Mouse (Mus musculus) forebrain, embryonic 11.5 days (tissue): ENCODE measurements around the gene Kctd17. TPM values are rescaled to one million over a fixed set of nuclear protein-coding genes. Genes with fewer than 3 reads are reported as not detected.
A peak's percentile ranks its signal among the peaks of the same experiment; 100 is the strongest.

Experiments used
- ATAC-seq: fragments of 200-750 bp; cut with Nextera tagmentation; replicated peaks from 2 replicates; pipeline ENCODE4 v1.8.0; 2017; ENCODE audit warnings: moderate TSS enrichment; ENCODE audit not compliant: low FRiP score
- DNase-seq: peaks from one replicate; pipeline ENCODE4 v3.0.0-alpha.2; 2017; ENCODE audit warnings: low spot score
- H3K27ac ChIP-seq: fragments of 300-500 bp; sonication (generic); 2 replicates; pipeline ENCODE4 v1.5.1; 2014; ENCODE audit warnings: low read depth, low read length
- H3K27me3 ChIP-seq: fragments of 300-500 bp; sonication (generic); 2 replicates; pipeline ENCODE4 v1.6.1; 2014; ENCODE audit warnings: mild to moderate bottlenecking, low read length, mixed read lengths; ENCODE audit not compliant: control insufficient read depth, insufficient read depth
- H3K36me3 ChIP-seq: fragments of 300-500 bp; sonication (generic); 2 replicates; pipeline ENCODE4 v1.6.1; 2014; ENCODE audit warnings: mild to moderate bottlenecking, low read length, moderate library complexity, mixed read lengths; ENCODE audit not compliant: control insufficient read depth, insufficient read depth
- H3K4me1 ChIP-seq: fragments of 300-500 bp; sonication (generic); replicated peaks from 2 replicates; pipeline ENCODE4 v1.6.1; 2014; ENCODE audit warnings: low read length, mixed read lengths; ENCODE audit not compliant: control insufficient read depth, insufficient read depth
- H3K4me2 ChIP-seq: fragments of 300-500 bp; sonication (generic); 2 replicates; pipeline ENCODE4 v1.6.1; 2014; ENCODE audit warnings: low read depth, mild to moderate bottlenecking, low read length, moderate library complexity, mixed read lengths; ENCODE audit not compliant: severe bottlenecking
- H3K4me3 ChIP-seq: fragments of 300-500 bp; sonication (generic); 2 replicates; pipeline ENCODE4 v1.5.1; 2014; ENCODE audit warnings: low read depth, low read length
- H3K9ac ChIP-seq: fragments of 300-500 bp; sonication (generic); 2 replicates; pipeline ENCODE4 v1.6.1; 2014; ENCODE audit warnings: low read length
- H3K9me3 ChIP-seq: fragments of 300-500 bp; sonication (generic); 2 replicates; pipeline ENCODE4 v1.6.1; 2016; ENCODE audit warnings: low read length, mixed read lengths; ENCODE audit not compliant: control insufficient read depth
- WGBS: fragments of 180-500 bp; shearing (Covaris S2); extraction: QIAGEN DNeasy Blood & Tissue Kit; methylation state at CpG from one replicate; pipeline ENCODE4 v1.1.7; 2014; 5-methylcytosine and 5-hydroxymethylcytosine counted together
- polyA plus RNA-seq: library from polyadenylated mRNA; unstranded; fragments of >200 nt; fragmentation: Nextera tagmentation; extraction: Ambion mirVana; gene quantifications from 2 replicates; pipeline ENCODE4 v1.2.1, GENCODE M21; 2014

The Kctd17 gene
- polyA plus RNA-seq, 1 experiment from 2014 or later = 67.9 TPM

GRCm38 (mm10) chr15:78436380-78437192 lies 8.2 kb downstream of the Kctd17 start:
- 0 out of 2 replicates have a peak overlapping the region, but pooled peaks have one; percentile 3 for H3K27ac ChIP-seq
- H3K4me1 ChIP-seq = peaks cover 16% of the 10 kb centered on the region
- ATAC-seq = peak; percentile 51
- H3K9ac ChIP-seq = peak overlapping the region; percentile 51
- peak overlapping the region; percentile 21 for H3K4me3 ChIP-seq
- DNase-seq = peak; percentile 81
- H3K27me3 ChIP-seq = no peaks in the 10 kb centered on the region; the same call in 1 of the 2 replicates
- WGBS = 6% methylated on average over 28 of the region's 32 CpGs
- H3K4me2 ChIP-seq = peak overlapping the region; percentile 51
- no peaks in the 10 kb centered on the region for H3K9me3 ChIP-seq
- peaks cover 3% of the 10 kb centered on the region; the same call in 1 of the 2 replicates for H3K36me3 ChIP-seq

GRCm38 (mm10) chr15:78437237-78438017 lies 9.1 kb downstream of the Kctd17 start:
- peak; percentile 24; the same call in 1 of the 2 replicates for ATAC-seq
- peak; percentile 68 for DNase-seq
- Histone ChIP-seq H3K9me3 (no peaks in the 10 kb centered on the region), H3K9ac (peak overlapping the region; percentile 51), H3K4me3 (peak overlapping the region; percentile 21; the same call in 1 of the 2 replicates), H3K4me1 (peaks cover 16% of the 10 kb centered on the region), H3K36me3 (no peaks in the 10 kb centered on the region; the same call in 1 of the 2 replicates), H3K27ac (0 out of 2 replicates have a peak overlapping the region, but pooled peaks have one; percentile 3), H3K4me2 (peak overlapping the region; percentile 51), H3K27me3 (no peaks in the 10 kb centered on the region; the same call in 1 of the 2 replicates)
- 12% methylated on average over 23 of the region's 23 CpGs for WGBS

- peaks cover 16% of the 10 kb centered on the region for H3K4me1 ChIP-seq
- ATAC-seq (no peak), DNase-seq (no peak)
- H3K4me2 ChIP-seq = no peak overlapping the region
- H3K4me3 ChIP-seq = no peak overlapping the region
- 35% methylated on average over 4 of the region's 4 CpGs for WGBS
- H3K27ac ChIP-seq = no peak overlapping the region
- no peaks in the 10 kb centered on the region; the same call in 1 of the 2 replicates for H3K27me3 ChIP-seq
- H3K9ac ChIP-seq = no peak overlapping the region
- H3K36me3 ChIP-seq = no peaks in the 10 kb centered on the region; the same call in 1 of the 2 replicates
- no peaks in the 10 kb centered on the region for H3K9me3 ChIP-seq
Observed at GRCm38 (mm10) chr15:78438018-78438394, 9.6 kb downstream of the Kctd17 start.

- DNase-seq (no peak), ATAC-seq (no peak)
- H3K36me3 ChIP-seq = no peaks in the 10 kb centered on the region
- no peaks in the 10 kb centered on the region; the same call in 1 of the 2 replicates for H3K27me3 ChIP-seq
- 47% methylated on average over 8 of the region's 8 CpGs for WGBS
- no peak overlapping the region for H3K27ac ChIP-seq
- no peak overlapping the region for H3K4me2 ChIP-seq
- no peak overlapping the region for H3K9ac ChIP-seq
- H3K9me3 ChIP-seq = no peaks in the 10 kb centered on the region
- peaks cover 16% of the 10 kb centered on the region for H3K4me1 ChIP-seq
- H3K4me3 ChIP-seq = no peak overlapping the region
Observed at GRCm38 (mm10) chr15:78438505-78438904, 10.1 kb downstream of the Kctd17 start.

- Histone ChIP-seq H3K9me3 (no peaks in the 10 kb centered on the region), H3K9ac (no peak overlapping the region), H3K36me3 (no peaks in the 10 kb centered on the region), H3K4me2 (no peak overlapping the region), H3K27ac (no peak overlapping the region), H3K27me3 (no peaks in the 10 kb centered on the region; the same call in 1 of the 2 replicates), H3K4me3 (no peak overlapping the region), H3K4me1 (peaks cover 16% of the 10 kb centered on the region)
- no peak for ATAC-seq
- 62% methylated on average over 9 of the region's 9 CpGs for WGBS
- no peak for DNase-seq
Observed at GRCm38 (mm10) chr15:78438973-78439372, 10.6 kb downstream of the Kctd17 start.

- peaks cover 3% of the 10 kb centered on the region for H3K4me1 ChIP-seq
- WGBS = 87% methylated on average over 19 of the region's 19 CpGs
- no peak for DNase-seq
- H3K9me3 ChIP-seq = no peaks in the 10 kb centered on the region
- no peak overlapping the region for H3K4me3 ChIP-seq
- no peak for ATAC-seq
- no peak overlapping the region for H3K4me2 ChIP-seq
- no peak overlapping the region for H3K27ac ChIP-seq
- no peaks in the 10 kb centered on the region; the same call in 1 of the 2 replicates for H3K27me3 ChIP-seq
- no peak overlapping the region for H3K9ac ChIP-seq
- H3K36me3 ChIP-seq = no peaks in the 10 kb centered on the region
Observed at GRCm38 (mm10) chr15:78442231-78442630, 13.9 kb downstream of the Kctd17 start.

- Histone ChIP-seq H3K4me3 (no peak overlapping the region), H3K4me1 (0 out of 2 replicates have a peak, but pooled peaks cover 1% of the 10 kb centered on the region), H3K27me3 (no peaks in the 10 kb centered on the region), H3K27ac (no peak overlapping the region), H3K4me2 (no peak overlapping the region), H3K9ac (no peak overlapping the region), H3K9me3 (no peaks in the 10 kb centered on the region), H3K36me3 (no peaks in the 10 kb centered on the region)
- 56% methylated on average over 6 of the region's 6 CpGs for WGBS
- ATAC-seq (no peak), DNase-seq (no peak)
Observed at GRCm38 (mm10) chr15:78443857-78444256, 15.5 kb downstream of the Kctd17 start.

- no peaks in the 10 kb centered on the region for H3K9me3 ChIP-seq
- H3K4me3 ChIP-seq = no peak overlapping the region
- peak overlapping the region; percentile 3; the same call in 1 of the 2 replicates for H3K9ac ChIP-seq
- 41% methylated on average over 7 of the region's 7 CpGs for WGBS
- no peaks in the 10 kb centered on the region for H3K27me3 ChIP-seq
- no peak for ATAC-seq
- peaks cover 6% of the 10 kb centered on the region; the same call in 1 of the 2 replicates for H3K4me1 ChIP-seq
- H3K36me3 ChIP-seq = no peaks in the 10 kb centered on the region
- H3K27ac ChIP-seq = no peak overlapping the region
- H3K4me2 ChIP-seq = no peak overlapping the region
- no peak for DNase-seq
Observed at GRCm38 (mm10) chr15:78447121-78447520, 18.8 kb downstream of the Kctd17 start.
